ENCODE assay signal across 10 mouse cellular contexts in the genomic region with DNA sequence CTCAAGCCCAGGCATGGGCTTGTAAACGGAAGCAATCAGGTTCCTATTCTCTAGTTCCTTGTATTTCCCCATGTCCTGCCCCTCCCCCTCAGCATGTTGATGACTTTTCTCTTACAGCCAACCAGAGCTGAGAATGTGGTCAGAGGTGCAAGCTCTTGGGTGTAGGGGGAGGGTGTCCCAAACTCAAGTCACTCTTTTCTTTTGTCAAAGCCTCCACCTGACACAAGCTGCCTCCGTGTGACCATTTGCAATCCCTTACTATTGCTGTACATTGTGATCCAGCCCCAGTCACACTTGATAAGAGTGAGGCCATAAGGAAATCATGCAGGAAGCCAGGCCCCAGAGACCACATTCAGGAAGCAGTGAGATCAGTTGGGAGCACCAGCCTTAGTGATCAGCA.
A peak's percentile ranks its signal among the peaks of the same experiment; 100 is the strongest.
DNase-seq lines count a peak whose midpoint lies in the region; ATAC-seq and TF ChIP-seq lines count a peak whose summit lies in the region.
"Had no signal": no experiment of that assay in that cellular context is flagged by ENCODE, and none has a peak within 500 bp of the region (broad histone marks: within the 10 kb centered on the region; RNA-seq: fewer than 3 reads in every experiment).

No protein-coding gene starts in this region.

- in situ Hi-C loops in CH12.LX (cut with MboI; ENCODE audit: low pct_ligation_motif_present, low pct_unique_long_range_greater_than_20kb, low sequenced_read_pairs) = no loop called here

- intact Hi-C loops in heart, postnatal 14 days (cut with DNase I) = no loop called here

- peaks cover 61% of the 10 kb centered on the region for H3K4me1 ChIP-seq in heart, embryonic 10.5 days
- peaks cover 8 to 28% of the 10 kb centered on the region in 2 experiments for H3K4me1 ChIP-seq in CH12.LX (ENCODE audit: control insufficient read depth in 1 of 2, insufficient read depth in 2 of 2)
- peaks cover 15% of the 10 kb centered on the region for H3K4me1 ChIP-seq in intestine, postnatal 0 days (replicated peaks; ENCODE audit: control insufficient read depth, insufficient read depth, low read length)
- peaks cover 14% of the 10 kb centered on the region; the same call in 1 of the 2 replicates for H3K4me1 ChIP-seq in kidney, embryonic 16.5 days (ENCODE audit: insufficient read depth, low read length)

- 0 out of 2 replicates have a peak, but pooled peaks cover 5% of the 10 kb centered on the region for H3K36me3 ChIP-seq in heart, embryonic 10.5 days
- H3K36me3 ChIP-seq in CH12.LX (replicated peaks in 1 of 2; ENCODE audit: control insufficient read depth in 1 of 2, insufficient read depth in 1 of 2, low read length in 1 of 2) = peaks cover 3 to 12% of the 10 kb centered on the region in 2 experiments
- H3K36me3 ChIP-seq in intestine, postnatal 0 days (ENCODE audit: control insufficient read depth, insufficient read depth) = peaks cover 4% of the 10 kb centered on the region; the same call in 1 of the 2 replicates
- 0 out of 2 replicates have a peak, but pooled peaks cover 4% of the 10 kb centered on the region for H3K36me3 ChIP-seq in kidney, embryonic 16.5 days (ENCODE audit: insufficient read depth, low read length)

- no peak for TF ChIP-seq RAD21 in CH12.LX (IDR thresholded peaks at IDR 0.05; ENCODE audit: low read depth, low read length)

- H3K9me3 ChIP-seq in heart, embryonic 10.5 days = no peaks in the 10 kb centered on the region
- no peaks in the 10 kb centered on the region for H3K9me3 ChIP-seq in CH12.LX (replicated peaks; ENCODE audit: low read length)
- H3K9me3 ChIP-seq in intestine, postnatal 0 days (ENCODE audit: control insufficient read depth) = no peaks in the 10 kb centered on the region
- no peaks in the 10 kb centered on the region for H3K9me3 ChIP-seq in kidney, embryonic 16.5 days (ENCODE audit: low read length)
- H3K9me3 ChIP-seq: forebrain, embryonic 12.5 days had no signal

- no peak for TF ChIP-seq POLR2A in CH12.LX (IDR thresholded peaks at IDR 0.05; ENCODE audit: low read depth, low read length)

- dilution Hi-C loops in CH12.LX (cut with MboI; ENCODE audit: extremely low pct_ligation_motif_present, extremely low pct_unique_long_range_greater_than_20kb, low sequenced_read_pairs) = no loop called here

- no peak overlapping the region for H3K9ac ChIP-seq in CH12.LX (ENCODE audit: insufficient read depth, low read depth)
- H3K9ac ChIP-seq in intestine, postnatal 0 days (ENCODE audit: low read depth, low read length) = no peak overlapping the region
- H3K9ac ChIP-seq in kidney, embryonic 16.5 days (replicated peaks; ENCODE audit: low read length) = no peak overlapping the region
- H3K9ac ChIP-seq: forebrain, embryonic 12.5 days; lung, embryonic 14.5 days had no signal

- H3K79me2 ChIP-seq in CH12.LX (replicated peaks; ENCODE audit: control insufficient read depth, extremely low read depth, insufficient read depth, poor library complexity, severe bottlenecking) = no peaks in the 10 kb centered on the region

- H3K27me3 ChIP-seq in heart, embryonic 10.5 days (ENCODE audit: insufficient read depth, poor library complexity, severe bottlenecking) = no peaks in the 10 kb centered on the region
- no peaks in the 10 kb centered on the region for H3K27me3 ChIP-seq in CH12.LX (replicated peaks)
- no peaks in the 10 kb centered on the region for H3K27me3 ChIP-seq in intestine, postnatal 0 days (replicated peaks; ENCODE audit: control insufficient read depth, insufficient read depth, low read length)
- no peaks in the 10 kb centered on the region for H3K27me3 ChIP-seq in kidney, embryonic 16.5 days (ENCODE audit: insufficient read depth, low read length)
- H3K27me3 ChIP-seq: forebrain, embryonic 12.5 days had no signal

- no peak for DNase-seq in heart, embryonic 10.5 days (ENCODE audit: low spot score)
- DNase-seq in heart, postnatal 14 days = no peak
- peak; percentile 75 for DNase-seq in CH12.LX (ENCODE audit: extremely low read depth)
- peak; percentile 62 for DNase-seq in naive thymus-derived CD4-positive, alpha-beta T cell, adult 2 months (ENCODE audit: low read depth)
- DNase-seq in cerebellum, adult 9-11 months = no peak
- DNase-seq in right cerebral cortex, postnatal 36 days (ENCODE audit: low spot score in 2 of 2) = no peak
- DNase-seq: lung, embryonic 14.5 days had no signal

- H3K4me3 ChIP-seq in heart, embryonic 10.5 days = no peak overlapping the region
- no peak overlapping the region for H3K4me3 ChIP-seq in CH12.LX (replicated peaks in 1 of 3; ENCODE audit: low read depth in 2 of 3, low read length in 2 of 3, poor library complexity in 1 of 3)
- no peak overlapping the region for H3K4me3 ChIP-seq in intestine, postnatal 0 days (ENCODE audit: low read depth, low read length)
- no peak overlapping the region for H3K4me3 ChIP-seq in kidney, embryonic 16.5 days (ENCODE audit: low read length)
- H3K4me3 ChIP-seq: forebrain, embryonic 12.5 days had no signal

- no peak for TF ChIP-seq CTCF in CH12.LX (conservative IDR thresholded peaks at IDR 0.05 in 1 of 2, IDR thresholded peaks at IDR 0.05 in 1 of 2; ENCODE audit: low read depth in 2 of 2, low read length in 2 of 2)
- no peak for TF ChIP-seq CTCF in intestine, postnatal 0 days (IDR thresholded peaks at IDR 0.05; ENCODE audit: low read depth)

- peak overlapping the region; percentile 75 for H3K27ac ChIP-seq in heart, embryonic 10.5 days
- H3K27ac ChIP-seq in CH12.LX (ENCODE audit: insufficient read depth, low read depth) = peak overlapping the region; percentile 4
- H3K27ac ChIP-seq in intestine, postnatal 0 days (ENCODE audit: low read depth, low read length) = peak overlapping the region; percentile 86
- no peak overlapping the region for H3K27ac ChIP-seq in kidney, embryonic 16.5 days (ENCODE audit: low read length)
- H3K27ac ChIP-seq: forebrain, embryonic 12.5 days had no signal

- peak; percentile 74 for ATAC-seq in intestine, postnatal 0 days
- ATAC-seq in kidney, embryonic 16.5 days (ENCODE audit: low FRiP score, low TSS enrichment) = no peak

- WGBS in heart, embryonic 10.5 days = 23% methylated on average over 2 of the region's 2 CpGs
- WGBS in intestine, postnatal 0 days = 26% methylated on average over 2 of the region's 2 CpGs
- WGBS in kidney, embryonic 16.5 days = 32% methylated on average over 2 of the region's 2 CpGs

- TF ChIP-seq EP300 in CH12.LX (IDR thresholded peaks at IDR 0.05; ENCODE audit: low read length) = no peak

- H3K4me2 ChIP-seq in CH12.LX (ENCODE audit: insufficient read depth, low read depth, poor library complexity, severe bottlenecking) = 0 out of 2 replicates have a peak overlapping the region, but pooled peaks have one; percentile 33
- H3K4me2 ChIP-seq in intestine, postnatal 0 days (replicated peaks; ENCODE audit: low read depth) = no peak overlapping the region
- no peak overlapping the region for H3K4me2 ChIP-seq in kidney, embryonic 16.5 days (replicated peaks; ENCODE audit: low read depth, low read length)
- H3K4me2 ChIP-seq: forebrain, embryonic 12.5 days; lung, embryonic 14.5 days had no signal

TF ChIP-seq in CH12.LX, 34 proteins besides CTCF, POLR2A, EP300 and RAD21:
- TF ChIP-seq CHD2 (IDR thresholded peaks at IDR 0.05; ENCODE audit: low read length) (peak; percentile 69), UBTF (IDR thresholded peaks at IDR 0.05; ENCODE audit: low read depth, low read length) (no peak), ELF1 (IDR thresholded peaks at IDR 0.05; ENCODE audit: low read depth, low read length) (peak; percentile 48)

Comparison
In these comparisons a context has a peak if more than half of its experiments do, and no peak if none do; other contexts are left out.
1. DNase-seq: peak in CH12.LX (single experiment) and naive thymus-derived CD4-positive, alpha-beta T cell, adult 2 months (single experiment); none in heart, embryonic 10.5 days (single experiment), heart, postnatal 14 days (0 of 2), cerebellum, adult 9-11 months (single experiment) and right cerebral cortex, postnatal 36 days (0 of 2).